Mouse (Mus musculus) testis, adult 2 months (tissue): Measurements from ENCODE around the gene Lpin3.

Experiments
- CTCF ChIP-seq: fragments of 200-500 bp; IDR thresholded peaks from 2 replicates; pipeline ENCODE4 v1.5.1; 2012; ENCODE audit warnings: low read depth, mild to moderate bottlenecking, inconsistent platforms, low read length, moderate library complexity; ENCODE audit not compliant: control insufficient read depth, insufficient read depth, insufficient replicate concordance
- POLR2A ChIP-seq: fragments of 200-500 bp; IDR thresholded peaks from 2 replicates; pipeline ENCODE4 v1.6.1; 2012; ENCODE audit warnings: low read depth, mild to moderate bottlenecking, inconsistent platforms, low read length, moderate library complexity; ENCODE audit not compliant: control insufficient read depth

- no peak for TF ChIP-seq POLR2A
- no peak for TF ChIP-seq CTCF
These were observed 10.6 kb downstream of the Lpin3 start for GRCm38 (mm10) chr2:160891045-160891444.
